Mouse (Mus musculus) MEL (cell line): ENCODE results near the gene Cetn4. TPM values are rescaled to one million over a fixed set of nuclear protein-coding genes. Genes with fewer than 3 reads are reported as not detected.

ENCODE experiments used
- DNase-seq: peaks from one replicate; pipeline ENCODE4 v3.0.0; 2011; ENCODE audit warnings: low read depth, low spot score
- H3K27ac ChIP-seq: 2 replicates; pipeline ENCODE4 v1.5.1; 2012; ENCODE audit warnings: low read depth, mild to moderate bottlenecking, control low read depth, low read length, moderate library complexity; ENCODE audit not compliant: control insufficient read depth
- H3K27me3 ChIP-seq, 2 experiments: fragments of 150-350 bp in 1 of 2; sonication (generic) in 1 of 2; 2 replicates each; pipeline ENCODE4 v1.6.1; 2012; ENCODE audit warnings: low read length in 2 of 2, mild to moderate bottlenecking in 2 of 2, improper control_type of control experiment in 1 of 2, moderate library complexity in 1 of 2; ENCODE audit not compliant: insufficient read depth in 2 of 2, control insufficient read depth in 1 of 2
- H3K36me3 ChIP-seq, 2 experiments: 2 replicates each; pipeline ENCODE4 v1.6.1; 2012 to 2014; ENCODE audit warnings: low read length in 2 of 2, improper control_type of control experiment in 1 of 2, inconsistent platforms in 1 of 2, mild to moderate bottlenecking in 1 of 2; ENCODE audit not compliant: insufficient read depth in 2 of 2, control insufficient read depth in 1 of 2
- H3K4me1 ChIP-seq, 2 experiments: fragments of 150-350 bp in 1 of 2; sonication (generic) in 1 of 2; 2 replicates each; pipeline ENCODE4 v1.6.1; 2012; ENCODE audit warnings: low read length in 2 of 2, improper control_type of control experiment in 1 of 2, mild to moderate bottlenecking in 1 of 2; ENCODE audit not compliant: insufficient read depth in 2 of 2, control insufficient read depth in 1 of 2
- H3K4me3 ChIP-seq, 2 experiments: fragments of 150-350 bp in 1 of 2; sonication (generic) in 1 of 2; 2 replicates each; pipeline ENCODE4 v1.5.1; 2012; ENCODE audit warnings: low read depth in 2 of 2, low read length in 2 of 2, mild to moderate bottlenecking in 2 of 2, moderate library complexity in 2 of 2, control low read depth in 1 of 2, improper control_type of control experiment in 1 of 2; ENCODE audit not compliant: control insufficient read depth in 1 of 2, insufficient read depth in 1 of 2
- H3K79me2 ChIP-seq: 2 replicates; pipeline ENCODE4 v1.6.1; 2012; ENCODE audit warnings: mild to moderate bottlenecking, low read length, moderate library complexity; ENCODE audit not compliant: control insufficient read depth, poor library complexity, insufficient read depth
- H3K9ac ChIP-seq: 2 replicates; pipeline ENCODE4 v1.6.1; 2012; ENCODE audit warnings: low read depth, mild to moderate bottlenecking, control low read depth, low read length, moderate library complexity; ENCODE audit not compliant: control insufficient read depth, poor library complexity, severe bottlenecking
- H3K9me3 ChIP-seq: fragments of 150-350 bp; sonication (generic); replicated peaks from 2 replicates; pipeline ENCODE4 v1.6.1; 2012; ENCODE audit warnings: mild to moderate bottlenecking, low read length, improper control_type of control experiment, moderate library complexity; ENCODE audit not compliant: insufficient read depth
- BHLHE40 ChIP-seq: IDR thresholded peaks from 2 replicates; pipeline ENCODE4 v1.6.1; 2012; ENCODE audit warnings: low read depth, mild to moderate bottlenecking, inconsistent platforms, low read length, improper control_type of control experiment, borderline replicate concordance
- CHD1 ChIP-seq: IDR thresholded peaks from 2 replicates; pipeline ENCODE4 v1.6.1; 2012; ENCODE audit warnings: low read depth, mild to moderate bottlenecking, inconsistent platforms, low read length, improper control_type of control experiment
- CHD2 ChIP-seq: IDR thresholded peaks from 2 replicates; pipeline ENCODE4 v1.6.1; 2011; ENCODE audit warnings: low read length, improper control_type of control experiment
- CTCF ChIP-seq, 3 experiments: IDR thresholded peaks in 2 of 3; conservative IDR thresholded peaks in 1 of 3; 2 replicates each; pipeline ENCODE4 v1.5.1; 2011 to 2012; ENCODE audit warnings: low read length in 3 of 3, low read depth in 2 of 3, mild to moderate bottlenecking in 2 of 3, improper control_type of control experiment in 1 of 3, inconsistent platforms in 1 of 3, mixed read lengths in 1 of 3, moderate library complexity in 1 of 3; ENCODE audit not compliant: control insufficient read depth in 1 of 3, insufficient read depth in 1 of 3, poor library complexity in 1 of 3, severe bottlenecking in 1 of 3
- E2F4 ChIP-seq: IDR thresholded peaks from 2 replicates; pipeline ENCODE4 v1.6.1; 2011; ENCODE audit warnings: low read depth, low read length, improper control_type of control experiment, borderline replicate concordance
- ELF1 ChIP-seq: IDR thresholded peaks from 2 replicates; pipeline ENCODE4 v1.6.1; 2014; ENCODE audit warnings: low read depth, mild to moderate bottlenecking, inconsistent platforms, low read length, improper control_type of control experiment, moderate library complexity
- EP300 ChIP-seq, 2 experiments: IDR thresholded peaks; 2 replicates each; pipeline ENCODE4 v1.6.1; 2011; ENCODE audit warnings: improper control_type of control experiment in 2 of 2, low read length in 2 of 2, low read depth in 1 of 2, mild to moderate bottlenecking in 1 of 2
- ETS1 ChIP-seq: IDR thresholded peaks from 2 replicates; pipeline ENCODE4 v1.6.1; 2012; ENCODE audit warnings: low read depth, mild to moderate bottlenecking, inconsistent platforms, low read length, improper control_type of control experiment, moderate library complexity
- GABPA ChIP-seq: IDR thresholded peaks from 2 replicates; pipeline ENCODE4 v1.6.1; 2012; ENCODE audit warnings: low read depth, mild to moderate bottlenecking, inconsistent platforms, low read length, improper control_type of control experiment, moderate library complexity
- GATA1 ChIP-seq: IDR thresholded peaks from 2 replicates; pipeline ENCODE4 v1.6.1; 2011; ENCODE audit warnings: low read depth, low read length, improper control_type of control experiment
- HCFC1 ChIP-seq: IDR thresholded peaks from 2 replicates; pipeline ENCODE4 v1.6.1; 2012; ENCODE audit warnings: low read depth, mild to moderate bottlenecking, inconsistent platforms, low read length, improper control_type of control experiment, moderate library complexity
- JUND ChIP-seq: IDR thresholded peaks from 2 replicates; pipeline ENCODE4 v1.6.1; 2011; ENCODE audit warnings: low read depth, mild to moderate bottlenecking, improper control_type of control experiment, low read length
- KAT2A ChIP-seq: conservative IDR thresholded peaks from 2 replicates; pipeline ENCODE4 v1.6.1; 2012; ENCODE audit warnings: low read depth, low read length, improper control_type of control experiment, inconsistent platforms
- MAFK ChIP-seq: IDR thresholded peaks from 2 replicates; pipeline ENCODE4 v1.6.1; 2011; ENCODE audit warnings: low read depth, mild to moderate bottlenecking, low read length, improper control_type of control experiment, borderline replicate concordance
- MAX ChIP-seq: IDR thresholded peaks from 2 replicates; pipeline ENCODE4 v1.6.1; 2011; ENCODE audit warnings: low read length, improper control_type of control experiment
- MAZ ChIP-seq: IDR thresholded peaks from 2 replicates; pipeline ENCODE4 v1.6.1; 2012; ENCODE audit warnings: low read depth, mild to moderate bottlenecking, inconsistent platforms, low read length, improper control_type of control experiment
- MEF2A ChIP-seq: IDR thresholded peaks from 2 replicates; pipeline ENCODE4 v1.6.1; 2014; ENCODE audit warnings: low read depth, mild to moderate bottlenecking, inconsistent platforms, low read length, improper control_type of control experiment; ENCODE audit not compliant: poor library complexity, insufficient replicate concordance, severe bottlenecking; ENCODE audit errors: extremely low read depth
- MXI1 ChIP-seq: IDR thresholded peaks from 2 replicates; pipeline ENCODE4 v1.6.1; 2011; ENCODE audit warnings: mild to moderate bottlenecking, low read depth, low read length, improper control_type of control experiment
- MYB ChIP-seq: IDR thresholded peaks from 2 replicates; pipeline ENCODE4 v1.6.1; 2011; ENCODE audit warnings: mild to moderate bottlenecking, low read depth, low read length, improper control_type of control experiment
- MYC ChIP-seq: IDR thresholded peaks from 2 replicates; pipeline ENCODE4 v1.6.1; 2011; ENCODE audit warnings: low read depth, mild to moderate bottlenecking, low read length, improper control_type of control experiment, moderate library complexity
- NELFE ChIP-seq: IDR thresholded peaks from 2 replicates; pipeline ENCODE4 v1.6.1; 2011; ENCODE audit warnings: low read depth, low read length, improper control_type of control experiment
- POLR2A ChIP-seq, 2 experiments: IDR thresholded peaks; 2 replicates each; pipeline ENCODE4 v1.6.1; 2011 to 2012; ENCODE audit warnings: low read length in 2 of 2, mild to moderate bottlenecking in 2 of 2, control low read depth in 1 of 2, improper control_type of control experiment in 1 of 2, low read depth in 1 of 2, moderate library complexity in 1 of 2; ENCODE audit not compliant: control insufficient read depth in 1 of 2, insufficient read depth in 1 of 2, poor library complexity in 1 of 2
- POLR2AphosphoS2 ChIP-seq: IDR thresholded peaks from 2 replicates; pipeline ENCODE4 v1.6.1; 2011; ENCODE audit warnings: low read length, improper control_type of control experiment
- POLR2AphosphoS5 ChIP-seq: IDR thresholded peaks from 2 replicates; pipeline ENCODE4 v1.6.1; 2012; ENCODE audit warnings: low read depth, borderline replicate concordance, mild to moderate bottlenecking, inconsistent platforms, low read length, moderate library complexity, mixed read lengths
- RAD21 ChIP-seq: IDR thresholded peaks from 2 replicates; pipeline ENCODE4 v1.6.1; 2011; ENCODE audit warnings: mild to moderate bottlenecking, low read depth, low read length, improper control_type of control experiment
- RCOR1 ChIP-seq: IDR thresholded peaks from 2 replicates; pipeline ENCODE4 v1.6.1; 2012; ENCODE audit warnings: low read depth, mild to moderate bottlenecking, inconsistent platforms, low read length, improper control_type of control experiment
- SIN3A ChIP-seq: IDR thresholded peaks from 2 replicates; pipeline ENCODE4 v1.6.1; 2012; ENCODE audit warnings: low read length, improper control_type of control experiment, inconsistent platforms
- SMC3 ChIP-seq: IDR thresholded peaks from 2 replicates; pipeline ENCODE4 v1.6.1; 2011; ENCODE audit warnings: low read depth, low read length, improper control_type of control experiment
- TAL1 ChIP-seq: IDR thresholded peaks from 2 replicates; pipeline ENCODE4 v1.6.1; 2012; ENCODE audit warnings: mild to moderate bottlenecking, inconsistent platforms, low read length, moderate library complexity, mixed read lengths
- TBP ChIP-seq: IDR thresholded peaks from 2 replicates; pipeline ENCODE4 v1.8.0; 2011; ENCODE audit warnings: low read depth, low read length, improper control_type of control experiment
- TCF12 ChIP-seq: IDR thresholded peaks from 2 replicates; pipeline ENCODE4 v1.6.1; 2014; ENCODE audit warnings: low read depth, mild to moderate bottlenecking, inconsistent platforms, low read length, improper control_type of control experiment, moderate library complexity
- UBTF ChIP-seq: IDR thresholded peaks from 2 replicates; pipeline ENCODE4 v1.6.1; 2012; ENCODE audit warnings: low read depth, mild to moderate bottlenecking, inconsistent platforms, low read length, improper control_type of control experiment, moderate library complexity, borderline replicate concordance; ENCODE audit not compliant: insufficient read depth
- USF1 ChIP-seq: IDR thresholded peaks from 2 replicates; pipeline ENCODE4 v1.6.1; 2014; ENCODE audit warnings: low read depth, mild to moderate bottlenecking, inconsistent platforms, low read length, improper control_type of control experiment, moderate library complexity
- USF2 ChIP-seq, 2 experiments: IDR thresholded peaks; 2 replicates each; pipeline ENCODE4 v1.6.1; 2011 to 2012; ENCODE audit warnings: improper control_type of control experiment in 2 of 2, low read length in 2 of 2, borderline replicate concordance in 1 of 2, inconsistent platforms in 1 of 2, low read depth in 1 of 2, mild to moderate bottlenecking in 1 of 2; ENCODE audit not compliant: insufficient read depth in 1 of 2
- ZC3H11A ChIP-seq: IDR thresholded peaks from 2 replicates; pipeline ENCODE4 v1.6.1; 2012; ENCODE audit warnings: low read depth, mild to moderate bottlenecking, inconsistent platforms, low read length, improper control_type of control experiment
- ZKSCAN1 ChIP-seq: IDR thresholded peaks from 2 replicates; pipeline ENCODE4 v1.6.1; 2012; ENCODE audit warnings: low read depth, mild to moderate bottlenecking, inconsistent platforms, low read length, improper control_type of control experiment, moderate library complexity
- ZMIZ1 ChIP-seq: IDR thresholded peaks from 2 replicates; pipeline ENCODE4 v1.6.1; 2012; ENCODE audit warnings: low read depth, mild to moderate bottlenecking, inconsistent platforms, low read length, improper control_type of control experiment, moderate library complexity
- ZNF384 ChIP-seq: IDR thresholded peaks from 2 replicates; pipeline ENCODE4 v1.6.1; 2012; ENCODE audit warnings: low read depth, mild to moderate bottlenecking, inconsistent platforms, low read length, improper control_type of control experiment
- polyA plus RNA-seq, 2 experiments: library from polyadenylated mRNA; stranded (reverse) in 1 of 2; unstranded in 1 of 2; fragments of >175 nt in 1 of 2; fragments of >200 nt in 1 of 2; gene quantifications; 2 replicates each; pipeline versions ENCODE4 v1.2.1 to v1.2.4; 2012; ENCODE audit warnings: low replicate concordance in 2 of 2, low read depth in 1 of 2; ENCODE audit not compliant: insufficient read length in 2 of 2, insufficient read depth in 1 of 2, missing spikeins in 1 of 2
- total RNA-seq: library from RNA; depleted of rRNA; stranded (reverse); fragments of 300-350 nt; gene quantifications from 2 replicates; pipeline ENCODE4 v1.2.3, GENCODE M21; 2012

Cetn4 gene
- total and polyA plus RNA-seq, 3 experiments: 0.85 to 3.8 TPM; not detected in 1

DNA sequence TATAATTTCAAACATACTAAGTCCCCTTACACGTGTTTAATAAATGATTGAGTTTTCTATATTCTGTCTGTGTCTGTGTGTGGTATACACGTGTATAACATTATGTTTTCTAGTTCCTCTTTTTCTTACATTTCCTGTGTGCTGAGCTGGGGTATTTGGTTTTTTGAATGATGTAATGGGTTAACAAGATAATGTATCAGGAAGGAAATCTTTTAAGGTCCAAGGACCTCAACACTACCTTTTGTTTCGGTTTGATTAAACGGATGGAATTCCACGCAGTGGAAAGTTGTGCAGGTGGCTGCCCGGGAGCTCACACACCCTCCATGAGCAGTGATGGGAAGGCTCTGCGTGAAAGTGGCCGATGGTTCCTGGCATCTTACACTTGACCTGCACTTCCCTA is 31.6 kb downstream of the Cetn4 start:
- peaks cover 3 to 10% of the 10 kb centered on the region in 2 experiments; a peak in 2 of 4 replicates for H3K4me1 ChIP-seq
- peak overlapping the region; percentile 45 to 55 for H3K4me3 ChIP-seq
- TF ChIP-seq TBP: no peak
- no peak for TF ChIP-seq GABPA
- no peak for TF ChIP-seq USF2 (IDR thresholded peaks at IDR 0.05; ENCODE audit: borderline replicate concordance in 1 of 2, insufficient read depth in 1 of 2, low read depth in 1 of 2, low read length in 2 of 2)
- peak; percentile 75; the same call in 1 of the 2 replicates for TF ChIP-seq MAX
- no peak for TF ChIP-seq UBTF
- no peak for TF ChIP-seq MEF2A
- TF ChIP-seq TCF12: 0 out of 2 replicates have a peak, but pooled peaks have one; percentile 16
- TF ChIP-seq ZMIZ1: no peak
- no peak for TF ChIP-seq CHD2
- TF ChIP-seq SIN3A: peak; percentile 54; the same call in 1 of the 2 replicates
- peak; percentile 81; the same call in 1 of the 2 replicates for TF ChIP-seq MYC
- TF ChIP-seq ZKSCAN1: no peak
- TF ChIP-seq RAD21: no peak
- TF ChIP-seq TAL1: no peak
- TF ChIP-seq GATA1: peak; percentile 45; the same call in 1 of the 2 replicates
- no peak for TF ChIP-seq MAZ
- TF ChIP-seq EP300 (IDR thresholded peaks at IDR 0.05; ENCODE audit: low read depth in 1 of 2, low read length in 2 of 2): peak; percentile 20 to 62; a peak in 3 of 4 replicates
- no peak for TF ChIP-seq KAT2A
- TF ChIP-seq E2F4: no peak
- TF ChIP-seq MYB: no peak
- TF ChIP-seq BHLHE40: no peak
- TF ChIP-seq ZC3H11A: no peak
- peak; percentile 44; the same call in 1 of the 2 replicates for TF ChIP-seq MXI1
- TF ChIP-seq JUND: no peak
- TF ChIP-seq POLR2AphosphoS5: no peak
- no peak for TF ChIP-seq USF1
- TF ChIP-seq ETS1: peak; percentile 88
- TF ChIP-seq CHD1: no peak
- no peak for TF ChIP-seq POLR2A (IDR thresholded peaks at IDR 0.05; ENCODE audit: control insufficient read depth in 1 of 2, insufficient read depth in 1 of 2, low read depth in 1 of 2, low read length in 2 of 2, poor library complexity in 1 of 2)
- no peak for TF ChIP-seq MAFK
- TF ChIP-seq ELF1: no peak
- TF ChIP-seq SMC3: no peak
- no peak for TF ChIP-seq POLR2AphosphoS2
- TF ChIP-seq NELFE: no peak
- no peak for TF ChIP-seq CTCF (IDR thresholded peaks at IDR 0.05 in 2 of 3, conservative IDR thresholded peaks at IDR 0.05 in 1 of 3; ENCODE audit: control insufficient read depth in 1 of 3, insufficient read depth in 1 of 3, low read depth in 2 of 3, low read length in 3 of 3, poor library complexity in 1 of 3, severe bottlenecking in 1 of 3)
- TF ChIP-seq RCOR1: 0 out of 2 replicates have a peak, but pooled peaks have one; percentile 6
- no peak for TF ChIP-seq ZNF384
- TF ChIP-seq HCFC1: no peak

More for the DNA sequence above, 31.6 kb downstream of the Cetn4 start:
- H3K79me2 ChIP-seq: no peaks in the 10 kb centered on the region
- peaks cover 0 to 4% of the 10 kb centered on the region in 2 experiments; a peak in 2 of 4 replicates for H3K36me3 ChIP-seq
- peak; percentile 60 for DNase-seq
- H3K27ac ChIP-seq: peak overlapping the region; percentile 2; the same call in 1 of the 2 replicates
- no peaks in the 10 kb centered on the region for H3K27me3 ChIP-seq
- H3K9me3 ChIP-seq: no peaks in the 10 kb centered on the region
- H3K9ac ChIP-seq: peak overlapping the region; percentile 34
